Mouse (Mus musculus) liver, embryonic 15.5 days (tissue): ENCODE results near the gene Tbc1d15. TPM values are rescaled to one million over a fixed set of nuclear protein-coding genes. Genes with fewer than 3 reads are reported as not detected.

ENCODE experiments used
- ATAC-seq: fragments of 200-750 bp; cut with Nextera tagmentation; 2 replicates; pipeline ENCODE4 v1.8.0; 2017; ENCODE audit warnings: moderate number of reproducible peaks, mild to moderate bottlenecking, moderate library complexity; ENCODE audit not compliant: insufficient read depth
- H3K27ac ChIP-seq: fragments of 300-500 bp; sonication (generic); replicated peaks from 2 replicates; pipeline ENCODE4 v1.5.1; 2015; ENCODE audit warnings: mild to moderate bottlenecking, inconsistent platforms
- H3K27me3 ChIP-seq: fragments of 300-500 bp; sonication (generic); 2 replicates; pipeline ENCODE4 v1.6.1; 2015; ENCODE audit warnings: mild to moderate bottlenecking, inconsistent platforms
- H3K36me3 ChIP-seq: fragments of 300-500 bp; sonication (generic); replicated peaks from 2 replicates; pipeline ENCODE4 v1.6.1; 2015; ENCODE audit warnings: moderate library complexity, mild to moderate bottlenecking, inconsistent platforms
- H3K4me1 ChIP-seq: fragments of 300-500 bp; sonication (generic); replicated peaks from 2 replicates; pipeline ENCODE4 v1.6.1; 2015; ENCODE audit warnings: inconsistent platforms
- H3K4me2 ChIP-seq: fragments of 300-500 bp; sonication (generic); 2 replicates; pipeline ENCODE4 v1.6.1; 2015; ENCODE audit warnings: moderate library complexity, mild to moderate bottlenecking, inconsistent platforms
- H3K4me3 ChIP-seq: fragments of 300-500 bp; sonication (generic); replicated peaks from 2 replicates; pipeline ENCODE4 v1.5.1; 2015; ENCODE audit warnings: mild to moderate bottlenecking, inconsistent platforms
- H3K9ac ChIP-seq: fragments of 300-500 bp; sonication (generic); 2 replicates; pipeline ENCODE4 v1.6.1; 2015; ENCODE audit warnings: moderate library complexity, mild to moderate bottlenecking, inconsistent platforms
- H3K9me3 ChIP-seq: fragments of 300-500 bp; sonication (generic); replicated peaks from 2 replicates; pipeline ENCODE4 v1.6.1; 2016; ENCODE audit warnings: inconsistent platforms
- WGBS: fragments of 180-500 bp; shearing (Covaris S2); methylation state at CpG from one replicate; pipeline ENCODE4 v1.1.7; 2015; ENCODE audit warnings: mixed read lengths; ENCODE audit not compliant: insufficient replicate concordance; 5-methylcytosine and 5-hydroxymethylcytosine counted together
- polyA plus RNA-seq: library from polyadenylated mRNA; unstranded; fragments of >200 nt; fragmentation: Nextera tagmentation; extraction: Ambion mirVana; gene quantifications from 2 replicates; pipeline ENCODE4 v1.2.1, GENCODE M21; 2015

Tbc1d15 gene
- polyA plus RNA-seq, 1 experiment from 2014 or later = 33.1 TPM

GRCm38 (mm10) chr10:115160289-115160688 lies 91.0 kb downstream of the Tbc1d15 start:
- H3K27ac ChIP-seq = no peak overlapping the region
- no peak for ATAC-seq
- no peaks in the 10 kb centered on the region for H3K36me3 ChIP-seq
- no peaks in the 10 kb centered on the region for H3K4me1 ChIP-seq
- H3K4me3 ChIP-seq = no peak overlapping the region
- no peak overlapping the region for H3K4me2 ChIP-seq
- 50% methylated on average over 5 of the region's 5 CpGs for WGBS
- no peak overlapping the region for H3K9ac ChIP-seq
- H3K27me3 ChIP-seq = 0 out of 2 replicates have a peak, but pooled peaks cover 3% of the 10 kb centered on the region
- no peaks in the 10 kb centered on the region for H3K9me3 ChIP-seq

Other genes starting within 250 kb of the Tbc1d15 start
- not detected in 2 replicates for gene Tph2, start 66.4 kb downstream of the Tbc1d15 start, polyA plus RNA-seq
- gene Rab21, start 64.1 kb upstream of the Tbc1d15 start, polyA plus RNA-seq = 2.4 and 3.3 TPM in 2 replicates
- gene Tmem19, start 111.0 kb upstream of the Tbc1d15 start, polyA plus RNA-seq = 8.3 and 8.9 TPM in 2 replicates
- gene Thap2, start 133.0 kb upstream of the Tbc1d15 start, polyA plus RNA-seq = 5.3 and 6.1 TPM in 2 replicates
- gene Zfc3h1, start 133.5 kb upstream of the Tbc1d15 start, polyA plus RNA-seq = 6.5 and 8.3 TPM in 2 replicates